Mouse (Mus musculus): ENCODE data around the gene Fxyd7. TPM values are rescaled to one million over a fixed set of nuclear protein-coding genes. Genes with fewer than 3 reads are reported as not detected.

Fxyd7 gene
- polyA plus RNA-seq, 1 experiment from 2014 or later = 1.4 TPM

GRCm38 (mm10) chr7:31074713-31075069, 23.4 kb upstream of the Fxyd7 start:
- 78% methylated on average over 5 of the region's 5 CpGs for WGBS
- Histone ChIP-seq H3K27me3 (replicated peaks) (no peaks in the 10 kb centered on the region), H3K9me3 (replicated peaks) (no peaks in the 10 kb centered on the region), H3K36me3 (no peaks in the 10 kb centered on the region), H3K4me3 (no peak overlapping the region), H3K9ac (no peak overlapping the region), H3K27ac (ENCODE audit: poor library complexity, severe bottlenecking) (no peak overlapping the region), H3K4me1 (replicated peaks) (peaks cover 5% of the 10 kb centered on the region; the same call in 1 of the 2 replicates), H3K4me2 (no peak overlapping the region)
- ATAC-seq (ENCODE audit: insufficient number of reproducible peaks, low FRiP score) = no peak

- Histone ChIP-seq H3K4me1 (replicated peaks) (peaks cover 5% of the 10 kb centered on the region; the same call in 1 of the 2 replicates), H3K9ac (no peak overlapping the region), H3K27ac (ENCODE audit: poor library complexity, severe bottlenecking) (no peak overlapping the region), H3K4me3 (no peak overlapping the region), H3K4me2 (no peak overlapping the region), H3K27me3 (replicated peaks) (no peaks in the 10 kb centered on the region), H3K9me3 (replicated peaks) (no peaks in the 10 kb centered on the region), H3K36me3 (no peaks in the 10 kb centered on the region)
- 67% methylated on average over 7 of the region's 7 CpGs for WGBS
- no peak for ATAC-seq (ENCODE audit: insufficient number of reproducible peaks, low FRiP score)
These were observed 22.9 kb upstream of the Fxyd7 start for GRCm38 (mm10) chr7:31074061-31074712.

GRCm38 (mm10) chr7:31073546-31073945, 22.3 kb upstream of the Fxyd7 start:
- no peaks in the 10 kb centered on the region for H3K36me3 ChIP-seq
- H3K4me3 ChIP-seq = no peak overlapping the region
- H3K9me3 ChIP-seq (replicated peaks) = no peaks in the 10 kb centered on the region
- H3K4me2 ChIP-seq = no peak overlapping the region
- H3K27ac ChIP-seq (ENCODE audit: poor library complexity, severe bottlenecking) = no peak overlapping the region
- no peaks in the 10 kb centered on the region for H3K27me3 ChIP-seq (replicated peaks)
- ATAC-seq (ENCODE audit: insufficient number of reproducible peaks, low FRiP score) = no peak
- no peak overlapping the region for H3K9ac ChIP-seq
- peaks cover 5% of the 10 kb centered on the region; the same call in 1 of the 2 replicates for H3K4me1 ChIP-seq (replicated peaks)

GRCm38 (mm10) chr7:31072326-31072725, 21.1 kb upstream of the Fxyd7 start:
- no peak for ATAC-seq (ENCODE audit: insufficient number of reproducible peaks, low FRiP score)
- WGBS = 54% methylated on average over 9 of the region's 9 CpGs
- Histone ChIP-seq H3K27me3 (replicated peaks) (0 out of 2 replicates have a peak, but pooled peaks cover 3% of the 10 kb centered on the region), H3K27ac (ENCODE audit: poor library complexity, severe bottlenecking) (no peak overlapping the region), H3K4me1 (replicated peaks) (peaks cover 11% of the 10 kb centered on the region), H3K4me2 (no peak overlapping the region), H3K4me3 (no peak overlapping the region), H3K9me3 (replicated peaks) (no peaks in the 10 kb centered on the region), H3K9ac (no peak overlapping the region), H3K36me3 (no peaks in the 10 kb centered on the region)

- ATAC-seq (ENCODE audit: insufficient number of reproducible peaks, low FRiP score) = no peak
- WGBS = 71% methylated on average over 6 of the region's 6 CpGs
- H3K4me1 ChIP-seq (replicated peaks) = peaks cover 11% of the 10 kb centered on the region
- H3K27ac ChIP-seq (ENCODE audit: poor library complexity, severe bottlenecking) = no peak overlapping the region
- no peaks in the 10 kb centered on the region for H3K36me3 ChIP-seq
- H3K9me3 ChIP-seq (replicated peaks) = no peaks in the 10 kb centered on the region
- H3K27me3 ChIP-seq (replicated peaks) = 0 out of 2 replicates have a peak, but pooled peaks cover 7% of the 10 kb centered on the region
- H3K9ac ChIP-seq = 0 out of 2 replicates have a peak overlapping the region, but pooled peaks have one; percentile 6
- no peak overlapping the region for H3K4me3 ChIP-seq
- H3K4me2 ChIP-seq = no peak overlapping the region
These were observed 19.1 kb upstream of the Fxyd7 start for GRCm38 (mm10) chr7:31070324-31070723.

GRCm38 (mm10) chr7:31069491-31069890, 18.2 kb upstream of the Fxyd7 start:
- Histone ChIP-seq H3K9me3 (replicated peaks) (no peaks in the 10 kb centered on the region), H3K4me2 (no peak overlapping the region), H3K27me3 (replicated peaks) (0 out of 2 replicates have a peak, but pooled peaks cover 7% of the 10 kb centered on the region), H3K4me3 (no peak overlapping the region), H3K36me3 (no peaks in the 10 kb centered on the region), H3K9ac (no peak overlapping the region), H3K4me1 (replicated peaks) (peaks cover 11% of the 10 kb centered on the region), H3K27ac (ENCODE audit: poor library complexity, severe bottlenecking) (no peak overlapping the region)
- ATAC-seq (ENCODE audit: insufficient number of reproducible peaks, low FRiP score) = no peak
- WGBS = 86% methylated on average over 14 of the region's 14 CpGs

- Histone ChIP-seq H3K4me3 (no peak overlapping the region), H3K27me3 (replicated peaks) (0 out of 2 replicates have a peak, but pooled peaks cover 7% of the 10 kb centered on the region), H3K9ac (no peak overlapping the region), H3K4me2 (no peak overlapping the region), H3K36me3 (no peaks in the 10 kb centered on the region), H3K4me1 (replicated peaks) (peaks cover 11% of the 10 kb centered on the region), H3K27ac (ENCODE audit: poor library complexity, severe bottlenecking) (no peak overlapping the region), H3K9me3 (replicated peaks) (no peaks in the 10 kb centered on the region)
- 41% methylated on average over 5 of the region's 5 CpGs for WGBS
- no peak for ATAC-seq (ENCODE audit: insufficient number of reproducible peaks, low FRiP score)
These were observed 16.6 kb upstream of the Fxyd7 start for GRCm38 (mm10) chr7:31067836-31068235.

GRCm38 (mm10) chr7:31063074-31063560, 11.8 kb upstream of the Fxyd7 start:
- H3K9ac ChIP-seq = no peak overlapping the region
- no peak overlapping the region for H3K4me2 ChIP-seq
- no peak overlapping the region for H3K4me3 ChIP-seq
- H3K4me1 ChIP-seq (replicated peaks) = peaks cover 10% of the 10 kb centered on the region; the same call in 1 of the 2 replicates
- no peak overlapping the region for H3K27ac ChIP-seq (ENCODE audit: poor library complexity, severe bottlenecking)
- WGBS = 77% methylated on average over 12 of the region's 12 CpGs
- H3K36me3 ChIP-seq = no peaks in the 10 kb centered on the region
- no peaks in the 10 kb centered on the region for H3K9me3 ChIP-seq (replicated peaks)
- ATAC-seq (ENCODE audit: insufficient number of reproducible peaks, low FRiP score) = no peak
- H3K27me3 ChIP-seq (replicated peaks) = 0 out of 2 replicates have a peak, but pooled peaks cover 7% of the 10 kb centered on the region

GRCm38 (mm10) chr7:31060621-31061010, 9.3 kb upstream of the Fxyd7 start:
- H3K4me2 ChIP-seq = no peak overlapping the region
- H3K9ac ChIP-seq = no peak overlapping the region
- no peaks in the 10 kb centered on the region for H3K36me3 ChIP-seq
- H3K4me1 ChIP-seq (replicated peaks) = peaks cover 9% of the 10 kb centered on the region
- no peak for ATAC-seq (ENCODE audit: insufficient number of reproducible peaks, low FRiP score)
- H3K4me3 ChIP-seq = no peak overlapping the region
- WGBS = 84% methylated on average over 7 of the region's 7 CpGs
- H3K27ac ChIP-seq (ENCODE audit: poor library complexity, severe bottlenecking) = no peak overlapping the region
- no peaks in the 10 kb centered on the region for H3K27me3 ChIP-seq (replicated peaks)
- H3K9me3 ChIP-seq (replicated peaks) = no peaks in the 10 kb centered on the region

GRCm38 (mm10) chr7:31059919-31060620, 8.8 kb upstream of the Fxyd7 start:
- Histone ChIP-seq H3K4me2 (no peak overlapping the region), H3K9me3 (replicated peaks) (no peaks in the 10 kb centered on the region), H3K4me1 (replicated peaks) (peaks cover 15% of the 10 kb centered on the region), H3K36me3 (no peaks in the 10 kb centered on the region), H3K27me3 (replicated peaks) (no peaks in the 10 kb centered on the region), H3K27ac (ENCODE audit: poor library complexity, severe bottlenecking) (no peak overlapping the region), H3K4me3 (no peak overlapping the region), H3K9ac (no peak overlapping the region)
- ATAC-seq (ENCODE audit: insufficient number of reproducible peaks, low FRiP score) = no peak
- WGBS = 69% methylated on average over 11 of the region's 11 CpGs

GRCm38 (mm10) chr7:31059108-31059507, 7.8 kb upstream of the Fxyd7 start, which contains the start of gene Lgi4:
Gene Lgi4 (plus strand): TSS chr7:31059342.
- no peak within 1 kb of the TSS for H3K4me3 ChIP-seq
- H3K36me3 ChIP-seq = no peaks in the 10 kb centered on the region
- ATAC-seq (ENCODE audit: insufficient number of reproducible peaks, low FRiP score) = no peak
- H3K9me3 ChIP-seq (replicated peaks) = no peaks in the 10 kb centered on the region
- H3K9ac ChIP-seq = no peak within 1 kb of the TSS
- peaks cover 24% of the 10 kb centered on the region for H3K4me1 ChIP-seq (replicated peaks)
- no peak within 1 kb of the TSS for H3K27ac ChIP-seq (ENCODE audit: poor library complexity, severe bottlenecking)
- WGBS = 2% methylated on average over 2 of the region's 2 CpGs
- H3K27me3 ChIP-seq (replicated peaks) = no peaks in the 10 kb centered on the region
- H3K4me2 ChIP-seq = no peak within 1 kb of the TSS

All from heart, embryonic 12.5 days (tissue).